Mouse (Mus musculus) urinary bladder, postnatal 36 days (tissue): ENCODE results near the gene Esyt2.
"Not testable (repeated sequence)": the region's sequence is repeated elsewhere in the genome, so short reads cannot be mapped to it uniquely, and the experiment has no call there.

Experiments
- DNase-seq, 2 experiments: peaks; one replicate each; pipeline ENCODE4 v3.0.0; 2022; ENCODE audit warnings: low spot score in 2 of 2, mixed read lengths in 1 of 2

Gene Esyt2

GRCm38 (mm10) chr12:116280653-116281364, at the start of gene Esyt2:
Gene Esyt2 (plus strand): TSS chr12:116281196.
- peak; percentile 100 for DNase-seq

DNA sequence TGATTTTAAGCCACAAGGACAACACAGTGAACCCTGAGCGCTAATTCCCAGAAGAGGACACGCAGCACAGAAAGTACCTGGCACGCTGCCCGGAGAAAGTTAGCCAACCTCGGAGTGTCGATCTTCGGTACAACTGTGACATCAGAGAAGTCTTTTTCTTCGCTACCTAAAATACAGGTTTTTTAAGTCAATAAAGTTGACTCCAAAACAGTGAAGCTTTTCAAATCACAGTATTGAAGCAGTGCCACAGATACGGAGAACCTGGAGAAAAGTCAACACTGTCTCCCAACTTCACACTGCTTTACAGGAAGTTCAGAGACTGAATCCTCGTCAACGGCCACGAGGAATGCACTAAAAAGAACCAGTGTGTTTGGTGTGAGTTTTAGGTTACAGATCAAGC, 49.4 kb upstream of the Esyt2 start:
- peak; percentile 56 to 87 for DNase-seq

DNA sequence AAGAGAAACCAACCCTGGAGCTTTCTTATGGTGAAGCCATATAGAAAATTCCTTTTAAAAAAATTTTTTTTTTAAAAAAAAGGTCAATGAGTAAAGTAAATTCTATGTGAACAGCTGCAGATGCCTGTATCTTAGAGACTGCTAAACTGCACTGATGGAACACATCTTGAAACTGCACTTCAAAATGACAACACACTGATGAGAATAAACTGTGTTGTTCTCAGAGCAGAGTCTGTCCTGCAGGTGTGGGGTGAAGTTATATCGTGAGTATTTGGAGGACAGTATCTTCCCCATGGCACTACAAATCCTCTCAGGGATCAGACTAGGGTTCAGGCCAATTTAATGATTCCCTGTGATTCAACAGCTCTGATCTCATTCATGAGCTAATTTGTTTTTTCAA, 48.9 kb upstream of the Esyt2 start:
- no peak for DNase-seq

DNA sequence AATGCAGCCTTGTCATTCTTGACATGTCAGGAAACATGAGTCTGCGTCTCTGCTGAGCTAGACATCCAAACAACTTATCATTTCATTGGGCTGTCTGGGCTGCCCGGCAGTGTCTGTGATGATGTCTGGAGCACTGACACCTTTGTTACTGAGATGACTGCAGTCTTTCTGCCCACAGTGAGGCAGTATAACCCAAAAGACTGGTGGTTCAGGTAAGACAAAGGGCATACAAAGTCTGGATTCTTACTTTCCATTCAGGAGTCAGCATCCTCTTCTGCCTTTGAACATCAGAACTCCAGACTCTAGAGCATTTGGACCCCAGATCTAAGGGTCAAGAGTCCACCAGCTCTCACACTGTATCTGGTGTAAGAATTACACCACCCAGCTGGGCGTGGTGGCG, 45.6 kb upstream of the Esyt2 start:
- no peak for DNase-seq

DNA sequence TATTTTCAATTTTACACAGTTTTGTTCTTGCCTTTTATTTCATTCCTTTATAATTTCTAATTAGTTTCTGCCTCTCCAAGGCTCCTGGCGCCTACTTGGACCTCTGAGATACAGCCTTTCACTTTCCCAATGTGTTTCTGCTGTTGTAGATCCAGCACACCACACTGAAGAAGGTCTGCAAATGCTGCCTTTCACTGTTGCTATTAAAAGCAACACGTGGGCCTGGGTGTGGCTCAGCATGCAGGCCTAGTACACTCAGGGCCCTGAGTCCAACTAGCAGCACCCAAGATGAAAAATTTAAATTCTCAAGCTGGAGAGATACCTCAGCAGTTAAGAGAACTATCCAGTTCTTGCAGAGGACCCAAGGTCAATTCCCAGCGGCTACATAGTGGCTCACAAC, 44.3 kb upstream of the Esyt2 start:
- DNase-seq, result no peak

GRCm38 (mm10) chr12:116238370-116238769, 42.6 kb upstream of the Esyt2 start:
- DNase-seq, result no peak

DNA sequence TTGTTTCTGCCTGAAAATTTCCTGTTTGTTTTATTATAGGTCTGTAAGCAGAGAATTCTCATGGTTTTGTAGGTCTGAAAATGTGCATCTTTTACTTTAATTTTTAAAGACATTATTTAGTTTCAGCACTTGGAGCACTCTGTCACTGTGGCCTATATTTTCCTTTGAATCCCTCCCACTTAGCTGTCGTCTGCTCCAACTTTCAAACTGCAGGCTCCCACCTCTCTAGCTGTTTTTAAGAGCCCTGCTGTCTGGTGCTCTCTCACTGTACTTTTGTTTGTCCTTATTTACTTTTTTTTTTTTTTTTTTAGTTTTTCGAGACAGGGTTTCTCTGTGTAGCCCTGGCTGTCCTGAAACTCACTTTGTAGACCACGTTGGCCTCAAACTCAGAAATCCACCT, 42.2 kb upstream of the Esyt2 start:
- no peak for DNase-seq

DNA sequence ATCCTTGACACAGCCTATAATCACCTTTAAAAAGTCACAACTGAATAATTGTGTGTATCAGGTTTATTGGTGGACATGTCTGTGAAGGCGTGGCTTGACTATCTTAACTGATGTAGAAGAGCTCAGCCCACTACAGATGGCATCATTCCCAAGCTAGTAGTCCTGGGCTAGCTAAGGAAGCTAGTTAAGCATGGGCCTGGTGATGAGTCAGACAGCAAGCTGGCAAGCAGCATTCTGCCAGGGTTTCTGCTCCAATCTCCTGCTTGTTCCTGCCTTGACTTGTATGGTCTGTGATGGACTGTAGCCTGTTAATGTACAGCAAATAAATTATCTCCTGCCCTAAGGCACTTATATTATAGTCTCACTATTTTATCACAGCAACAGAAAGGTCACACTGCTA, 36.4 kb upstream of the Esyt2 start:
- DNase-seq, result no peak

GRCm38 (mm10) chr12:116254652-116255051, 26.3 kb upstream of the Esyt2 start:
- DNase-seq, result no peak

DNA sequence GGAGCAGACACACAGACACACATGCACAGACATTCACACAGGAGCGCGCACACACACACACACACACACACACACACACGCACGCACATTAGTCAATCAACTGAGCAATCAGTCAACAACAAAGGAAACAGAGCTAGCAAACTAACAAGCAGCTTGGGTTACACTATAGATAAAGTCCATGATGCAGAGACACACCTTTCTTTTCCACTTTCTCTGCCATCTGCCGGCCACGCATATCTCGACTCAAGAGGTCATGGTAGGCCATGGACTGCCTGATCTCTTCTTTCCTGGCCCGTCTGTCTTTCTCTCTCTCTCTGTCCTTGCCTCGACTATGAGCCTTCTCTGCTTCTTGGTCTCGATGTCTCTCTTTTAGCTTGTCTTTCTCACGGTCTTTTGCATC, 25.4 kb upstream of the Esyt2 start:
- no peak for DNase-seq

- DNase-seq, result no peak
These were observed 22.7 kb upstream of the Esyt2 start for GRCm38 (mm10) chr12:116258321-116258720.

DNA sequence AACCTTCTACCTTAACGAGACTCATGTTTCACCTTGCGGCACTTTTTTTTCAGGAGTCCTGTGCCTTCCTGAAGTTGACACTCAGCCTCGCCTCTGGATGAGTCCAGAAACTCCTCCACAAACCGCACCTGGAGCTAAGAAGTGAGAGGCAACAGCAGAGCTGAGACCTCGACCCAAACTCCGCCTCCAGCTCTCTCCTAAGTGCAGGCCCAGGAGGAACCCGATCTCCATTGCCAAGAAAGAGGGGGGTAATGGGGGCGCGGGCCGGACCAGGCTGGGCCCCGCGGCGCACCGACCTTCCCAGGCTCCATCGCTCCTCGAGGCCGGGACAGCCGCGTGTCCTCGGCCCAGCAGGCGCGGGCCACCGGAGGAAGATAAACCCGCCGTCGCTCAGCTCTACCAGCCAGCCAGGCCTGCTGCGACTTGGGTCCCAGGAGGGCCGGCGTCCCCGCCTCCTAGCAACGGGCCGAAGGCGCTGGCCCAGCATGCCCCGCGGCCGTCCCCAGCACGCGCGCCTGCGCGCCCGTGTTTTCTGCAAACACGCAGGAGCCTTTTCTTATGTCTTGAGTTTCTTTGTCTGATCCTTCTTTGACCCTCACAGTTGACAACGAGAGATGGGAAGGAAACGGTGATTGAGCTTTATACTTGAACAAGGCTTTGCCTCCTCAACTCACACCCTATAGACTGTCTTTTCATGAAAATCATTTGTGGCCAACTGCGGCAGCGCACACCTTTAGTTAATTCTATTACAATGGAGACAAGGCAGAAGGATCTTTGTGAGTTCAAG, 18.2 kb upstream of the Esyt2 start, which contains the start of gene Wdr60:
Wdr60 (minus strand) TSS at position 468 of the 787 bp plus-strand sequence.
- peak; percentile 75 to 91 for DNase-seq

- no peak for DNase-seq
These were observed 16.2 kb upstream of the Esyt2 start for GRCm38 (mm10) chr12:116264756-116265155.

GRCm38 (mm10) chr12:116265275-116265674, 15.7 kb upstream of the Esyt2 start:
- DNase-seq, result no peak

GRCm38 (mm10) chr12:116269450-116269849, 11.5 kb upstream of the Esyt2 start:
- peak in 1 of 2 experiments; percentile 19 for DNase-seq

GRCm38 (mm10) chr12:116270538-116270937, 10.5 kb upstream of the Esyt2 start:
- no peak for DNase-seq

DNA sequence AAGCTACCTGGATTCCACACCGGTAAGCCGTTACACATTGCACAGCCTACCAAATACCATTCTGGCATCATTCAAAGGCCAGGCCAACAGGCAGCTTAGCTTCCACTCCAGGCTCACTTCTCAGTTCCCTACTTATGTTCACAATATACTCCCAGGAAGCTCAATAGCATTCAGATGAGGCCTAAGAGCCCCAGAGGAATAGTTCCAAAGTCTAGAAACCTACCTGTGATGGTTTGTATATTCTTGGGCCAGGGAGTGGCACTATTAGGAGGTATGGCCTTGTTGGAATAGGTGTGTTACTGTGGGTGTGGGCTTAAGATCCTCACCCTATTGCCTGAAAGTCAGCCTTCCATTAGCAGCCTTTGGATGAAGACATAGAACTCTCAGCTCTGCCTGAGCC, 9.9 kb upstream of the Esyt2 start:
- no peak for DNase-seq

DNA sequence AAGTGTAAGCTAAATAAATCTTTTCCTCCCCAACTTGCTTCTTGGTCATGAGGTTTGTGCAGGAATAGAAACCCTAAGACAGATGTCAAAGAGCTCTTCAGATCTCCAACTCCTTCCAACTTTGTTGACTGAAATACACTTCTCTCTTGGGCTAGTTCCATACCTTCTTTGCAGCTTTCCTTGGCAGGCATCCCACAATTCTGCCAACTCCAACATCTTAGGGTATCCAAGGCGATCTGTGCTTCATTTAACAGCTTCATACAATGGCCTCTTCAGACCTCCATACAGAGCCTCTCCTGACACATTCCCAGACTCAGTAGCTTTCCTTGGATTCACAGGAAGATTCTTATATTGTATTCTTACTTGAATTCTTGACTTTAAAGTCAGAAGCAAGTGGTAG, 7.3 kb upstream of the Esyt2 start:
- no peak for DNase-seq

- DNase-seq, result not testable (repeated sequence)
These were observed 5.9 kb upstream of the Esyt2 start, which contains the start of gene Gm11027 for GRCm38 (mm10) chr12:116275086-116275485. Gene Gm11027 (plus strand): TSS chr12:116275386.

GRCm38 (mm10) chr12:116275631-116276030, 5.4 kb upstream of the Esyt2 start:
- DNase-seq, result no peak

GRCm38 (mm10) chr12:116276961-116277360, 4.0 kb upstream of the Esyt2 start:
- DNase-seq, result no peak

DNA sequence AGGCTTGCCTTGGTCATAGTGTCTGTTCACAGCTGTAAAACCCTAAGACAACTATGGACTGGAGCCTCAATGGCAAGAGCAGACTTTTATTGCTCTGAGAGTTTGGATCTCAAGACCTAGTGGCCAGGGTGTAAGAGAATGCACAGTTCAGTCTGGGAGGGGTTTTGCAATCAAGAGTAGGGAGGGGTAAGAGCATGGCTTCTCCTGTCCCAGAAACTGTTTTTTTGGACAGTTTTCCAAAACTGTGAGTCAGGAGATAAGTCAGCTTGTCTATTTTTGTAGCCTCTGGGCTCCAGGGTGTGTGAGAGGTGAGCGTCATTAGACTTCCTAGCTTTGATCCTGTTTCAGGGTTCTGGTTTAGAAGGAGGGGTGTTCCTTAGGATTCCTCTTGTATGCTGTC, 2.5 kb upstream of the Esyt2 start:
- DNase-seq, result no peak

DNA sequence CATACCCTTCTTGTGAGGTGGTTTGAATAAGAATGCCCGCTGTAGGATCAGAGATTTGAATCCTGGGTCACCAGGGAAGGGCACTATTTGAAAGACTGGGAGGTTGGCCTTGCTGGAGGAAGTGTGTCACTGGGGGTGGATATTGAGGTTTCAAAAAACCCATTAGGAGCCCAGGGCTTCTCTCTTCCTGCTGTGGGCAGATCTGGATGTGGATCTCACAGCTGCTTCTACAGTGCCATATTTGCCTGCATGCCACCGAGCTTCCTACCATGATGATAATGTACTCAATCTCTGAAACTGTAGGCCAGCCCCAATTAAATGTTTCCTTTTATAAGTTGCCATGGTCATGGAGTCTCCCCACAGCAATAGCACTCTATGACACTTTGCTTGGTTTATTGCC, 1.8 kb upstream of the Esyt2 start:
- no peak for DNase-seq
